Mouse (Mus musculus) splenic B cell, adult 2 months (primary cell): Measurements from ENCODE around the gene Dpp7.

Source experiments
- DNase-seq: peaks from one replicate; pipeline ENCODE4 v3.0.0-alpha.2; 2011; ENCODE audit warnings: low read depth, low spot score
- H3K27me3 ChIP-seq: 2 replicates; pipeline ENCODE4 v1.6.1; 2012; ENCODE audit warnings: mild to moderate bottlenecking, low read length, moderate library complexity, mixed read lengths; ENCODE audit not compliant: control insufficient read depth, poor library complexity, insufficient read depth, severe bottlenecking
- H3K36me3 ChIP-seq: 2 replicates; pipeline ENCODE4 v1.6.1; 2012; ENCODE audit warnings: mild to moderate bottlenecking, low read length, moderate library complexity, mixed read lengths; ENCODE audit not compliant: control insufficient read depth, poor library complexity, insufficient read depth, severe bottlenecking

Dpp7 gene

DNA sequence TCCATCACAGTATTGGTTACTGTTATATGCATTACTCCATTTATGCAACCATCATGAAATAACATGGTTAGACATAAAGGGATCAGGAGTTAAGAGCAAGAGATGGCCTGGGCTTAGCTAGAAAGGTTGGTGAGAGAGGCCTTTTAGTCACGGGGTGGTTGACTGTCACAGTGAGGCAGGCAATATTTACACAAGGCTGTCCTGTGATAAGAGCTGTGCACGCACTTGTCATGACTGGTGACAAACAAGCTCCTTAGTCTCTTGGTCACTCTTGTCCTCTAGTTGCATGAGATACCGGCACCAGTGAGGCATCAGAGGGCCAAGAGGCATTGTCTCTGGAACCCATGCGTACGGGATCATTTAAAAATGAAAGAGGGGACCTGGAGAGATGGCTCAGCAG is 28.3 kb upstream of the Dpp7 start:
- Histone ChIP-seq H3K36me3 (no peaks in the 10 kb centered on the region), H3K27me3 (no peaks in the 10 kb centered on the region)
- no peak for DNase-seq

DNA sequence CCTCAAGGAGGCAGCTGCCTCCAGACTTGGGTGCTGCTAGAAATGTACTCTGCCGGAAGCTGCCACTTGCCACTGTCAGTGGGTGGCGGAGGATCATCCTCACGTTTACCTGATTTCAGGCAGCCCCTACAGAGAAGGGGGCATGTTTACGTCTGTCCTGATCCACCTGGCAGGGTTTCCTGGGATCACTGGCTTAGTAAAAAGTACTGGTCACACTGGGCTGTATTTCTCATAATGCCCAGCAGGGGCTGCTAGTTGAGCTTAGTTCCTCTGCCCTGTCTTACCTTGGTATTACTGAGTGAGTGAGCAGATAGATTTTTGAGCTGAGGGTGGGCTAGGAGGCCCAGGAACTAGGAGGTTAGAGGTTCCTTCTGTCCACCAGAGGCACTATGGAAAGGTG is 20.4 kb upstream of the Dpp7 start:
- DNase-seq, result peak; percentile 68
- Histone ChIP-seq H3K27me3 (no peaks in the 10 kb centered on the region), H3K36me3 (no peaks in the 10 kb centered on the region)

DNA sequence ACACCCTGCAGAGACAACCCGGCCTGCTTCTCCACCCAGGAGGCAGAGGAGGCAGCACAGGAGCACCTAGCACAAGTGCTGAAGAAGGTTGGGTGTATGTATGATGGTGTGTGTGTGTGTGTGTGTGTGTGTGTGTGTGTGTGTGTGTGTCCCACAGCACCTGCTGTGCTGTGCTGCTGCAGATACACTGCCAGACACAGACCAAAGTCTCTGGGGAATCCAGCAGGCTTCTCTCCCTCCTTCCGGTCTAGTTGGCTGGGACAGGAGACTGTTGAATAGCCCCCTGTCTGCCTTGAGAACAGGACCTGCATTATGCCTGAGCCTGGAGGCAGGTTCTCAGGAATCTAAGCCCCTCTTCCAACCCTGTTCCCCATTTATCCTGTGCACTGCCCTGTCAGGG is 17.3 kb upstream of the Dpp7 start:
- no peaks in the 10 kb centered on the region for H3K27me3 ChIP-seq
- H3K36me3 ChIP-seq, result no peaks in the 10 kb centered on the region
- DNase-seq, result no peak

DNA sequence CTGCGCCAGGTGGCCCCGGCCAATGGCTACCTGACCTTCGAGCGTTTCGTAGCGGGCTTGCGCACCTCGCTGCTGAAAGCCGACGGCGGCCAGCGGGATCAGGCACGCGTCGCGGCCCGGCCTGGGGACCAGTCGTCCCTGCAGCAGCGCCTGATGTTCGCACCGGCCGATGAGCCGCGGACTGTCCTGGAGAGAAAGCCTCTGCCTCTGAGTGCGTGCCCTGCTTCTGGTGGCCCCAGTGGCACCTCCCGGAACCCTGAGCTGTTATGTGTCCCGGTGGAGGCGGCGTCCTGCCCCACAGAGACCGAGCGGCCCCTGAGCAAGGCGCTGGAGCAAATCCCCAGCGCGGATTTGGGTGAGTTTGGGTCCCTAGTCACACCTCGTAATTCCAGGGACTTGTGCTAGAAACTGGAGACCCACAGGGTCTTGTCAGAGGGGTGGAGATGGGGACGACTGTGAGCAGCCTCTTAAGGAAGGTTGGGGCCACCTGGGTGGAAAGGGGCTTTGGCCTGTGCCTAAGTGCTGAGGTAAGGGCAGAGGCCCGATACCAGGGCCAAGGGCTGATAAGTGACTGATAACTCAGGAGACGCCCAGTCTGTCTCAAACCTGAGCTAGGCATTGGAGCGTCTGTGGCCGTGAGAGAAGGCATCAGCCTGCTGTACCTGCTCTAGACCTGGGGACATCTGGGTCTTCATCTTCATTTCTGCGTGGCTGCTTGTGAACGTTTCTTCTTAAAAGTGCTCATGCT is 16.7 kb upstream of the Dpp7 start:
- DNase-seq, result no peak
- Histone ChIP-seq H3K36me3 (no peaks in the 10 kb centered on the region), H3K27me3 (no peaks in the 10 kb centered on the region)

DNA sequence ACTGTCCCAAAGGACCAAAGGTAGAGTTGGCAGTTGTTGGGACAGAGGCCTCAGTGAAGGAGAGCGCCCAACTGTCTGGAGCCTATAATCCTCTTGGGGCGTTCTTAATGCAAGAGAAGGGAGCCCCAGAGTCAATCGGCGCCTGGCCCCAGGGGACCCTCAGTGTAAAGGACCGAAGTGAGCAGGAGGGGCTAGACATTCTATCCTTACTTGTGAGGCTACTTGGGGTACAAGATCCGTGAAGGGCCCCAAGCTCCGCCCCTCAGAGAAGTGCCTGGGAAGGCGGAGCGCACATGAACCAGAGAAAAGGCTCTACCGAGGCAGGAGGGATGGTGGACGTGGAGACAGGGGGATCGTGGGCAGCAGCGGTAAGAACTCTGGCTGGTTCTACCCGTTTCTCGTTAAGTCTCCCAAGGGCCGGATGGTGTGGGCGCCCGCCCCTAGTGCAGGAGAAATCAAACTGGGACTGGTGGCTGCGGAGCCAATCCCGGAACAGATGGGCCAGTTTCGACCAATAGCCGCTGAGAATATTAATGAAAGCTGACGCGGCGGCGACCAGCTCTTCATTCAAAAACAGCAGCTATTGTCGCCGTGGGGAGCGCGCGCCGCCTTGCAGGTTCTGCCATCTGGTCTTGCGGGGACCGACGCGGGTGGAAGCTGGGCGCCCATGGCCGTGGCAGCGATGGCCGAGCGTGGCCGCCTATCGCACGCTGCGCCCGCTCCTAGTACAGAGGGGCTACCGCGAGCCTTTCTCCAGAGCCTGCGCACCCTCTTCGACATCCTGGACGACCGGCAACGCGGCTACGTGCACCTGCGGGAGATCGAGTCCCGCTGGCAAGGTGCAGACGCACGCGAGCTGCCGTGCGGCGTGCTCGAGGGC is 15.8 kb upstream of the Dpp7 start, which contains the start of gene Sapcd2:
Gene Sapcd2, plus strand, starts transcription at position 558 of the 880 bp plus-strand sequence.
- Histone ChIP-seq H3K27me3 (no peaks in the 10 kb centered on the region), H3K36me3 (no peaks in the 10 kb centered on the region)
- peak; percentile 89 for DNase-seq

DNA sequence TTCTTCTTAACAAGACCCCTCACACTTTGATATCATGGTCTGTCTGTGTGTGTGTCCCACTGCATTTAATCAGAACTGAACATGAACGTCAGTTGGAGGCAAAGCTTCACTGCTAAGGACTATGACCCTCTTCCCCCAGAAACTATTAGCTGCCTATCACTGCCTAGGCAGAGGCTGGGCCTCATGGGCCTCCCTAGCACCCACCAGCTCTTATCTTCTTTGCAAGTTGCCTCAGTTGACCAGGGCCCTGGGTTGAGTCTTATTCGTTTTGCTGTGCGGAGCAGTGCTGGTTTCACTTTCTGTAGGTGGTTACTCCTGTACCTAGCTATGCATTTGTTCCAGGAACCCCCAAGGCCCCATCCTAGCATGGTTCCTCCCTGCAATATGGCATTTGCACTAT is 13.8 kb upstream of the Dpp7 start:
- no peaks in the 10 kb centered on the region for H3K27me3 ChIP-seq
- no peak for DNase-seq
- no peaks in the 10 kb centered on the region for H3K36me3 ChIP-seq

DNA sequence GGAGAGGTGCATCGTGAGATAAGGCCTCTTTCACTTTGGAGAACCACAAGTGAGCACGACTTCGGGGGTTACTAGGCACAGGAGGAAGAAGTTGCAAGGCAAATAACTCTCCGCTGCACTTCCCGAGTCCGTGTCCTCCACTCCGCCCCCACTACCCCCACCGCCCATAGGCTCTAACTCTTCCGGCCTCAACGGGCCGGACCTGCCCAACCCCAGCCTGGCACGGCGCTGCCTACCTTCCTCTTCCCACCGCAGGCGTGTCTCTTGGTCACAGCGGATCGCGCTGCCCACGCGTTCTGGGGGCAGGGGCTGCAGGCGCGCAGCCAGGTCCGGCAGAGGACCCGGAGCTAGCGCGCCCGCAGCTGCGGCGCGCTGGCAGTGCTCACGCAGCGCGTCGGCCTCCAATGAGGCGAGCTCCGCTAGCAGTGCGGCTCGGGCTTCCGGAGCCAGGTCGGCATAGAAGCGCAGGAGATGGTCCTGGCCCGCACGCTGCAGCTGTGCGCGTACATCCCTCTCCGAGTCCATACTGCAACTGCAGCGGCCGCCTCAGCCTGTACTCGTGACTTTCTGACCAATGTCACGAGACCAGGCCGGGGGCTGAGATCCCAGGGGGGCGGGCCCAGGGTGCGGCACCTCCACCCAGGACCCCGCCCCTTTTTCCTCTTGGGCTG is 9.1 kb upstream of the Dpp7 start, which contains the start of gene Uap1l1:
Gene Uap1l1, minus strand, starts transcription at position 592 of the 671 bp plus-strand sequence.
- peaks cover 2% of the 10 kb centered on the region; the same call in 1 of the 2 replicates for H3K36me3 ChIP-seq
- peak; percentile 81 for DNase-seq
- H3K27me3 ChIP-seq, result no peaks in the 10 kb centered on the region

DNA sequence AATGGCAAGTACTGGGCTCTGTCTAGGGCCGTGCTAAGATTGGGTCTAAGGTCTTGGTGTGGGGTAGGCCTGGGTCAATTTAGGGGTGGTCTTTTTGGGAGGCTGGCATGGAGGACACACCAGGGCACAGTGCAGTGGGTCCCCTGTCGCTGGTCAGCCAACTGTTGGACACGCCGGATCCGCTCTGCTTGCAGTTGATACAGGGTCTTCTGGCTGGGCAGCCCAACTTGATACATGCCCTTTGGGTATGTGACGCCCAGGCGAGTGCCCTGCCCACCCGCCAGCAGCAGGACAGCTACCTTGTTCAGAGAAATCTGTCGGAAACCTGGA is 8.6 kb upstream of the Dpp7 start:
- no peak for DNase-seq
- Histone ChIP-seq H3K36me3 (peaks cover 2% of the 10 kb centered on the region; the same call in 1 of the 2 replicates), H3K27me3 (no peaks in the 10 kb centered on the region)

DNA sequence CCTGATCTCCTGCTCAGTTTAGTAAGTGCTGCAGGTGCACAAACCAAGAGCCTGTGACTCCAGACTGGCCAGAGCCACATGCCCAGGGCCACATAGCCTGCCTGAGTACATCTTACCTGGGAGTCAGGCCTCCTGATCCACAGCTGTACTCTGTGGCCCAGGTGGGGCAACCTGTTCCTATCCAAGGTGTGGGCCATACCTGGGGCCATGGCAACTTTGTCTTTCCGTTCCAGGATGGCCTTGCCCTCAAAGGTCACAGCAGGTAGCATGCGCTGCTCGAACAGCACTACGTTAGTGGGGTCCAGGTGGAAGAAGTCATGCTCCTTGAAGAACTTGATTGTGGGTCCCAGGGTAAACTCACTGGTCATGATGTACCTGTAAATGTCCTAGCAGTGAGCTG is 8.2 kb upstream of the Dpp7 start:
- peaks cover 2% of the 10 kb centered on the region for H3K36me3 ChIP-seq
- DNase-seq, result no peak

DNA sequence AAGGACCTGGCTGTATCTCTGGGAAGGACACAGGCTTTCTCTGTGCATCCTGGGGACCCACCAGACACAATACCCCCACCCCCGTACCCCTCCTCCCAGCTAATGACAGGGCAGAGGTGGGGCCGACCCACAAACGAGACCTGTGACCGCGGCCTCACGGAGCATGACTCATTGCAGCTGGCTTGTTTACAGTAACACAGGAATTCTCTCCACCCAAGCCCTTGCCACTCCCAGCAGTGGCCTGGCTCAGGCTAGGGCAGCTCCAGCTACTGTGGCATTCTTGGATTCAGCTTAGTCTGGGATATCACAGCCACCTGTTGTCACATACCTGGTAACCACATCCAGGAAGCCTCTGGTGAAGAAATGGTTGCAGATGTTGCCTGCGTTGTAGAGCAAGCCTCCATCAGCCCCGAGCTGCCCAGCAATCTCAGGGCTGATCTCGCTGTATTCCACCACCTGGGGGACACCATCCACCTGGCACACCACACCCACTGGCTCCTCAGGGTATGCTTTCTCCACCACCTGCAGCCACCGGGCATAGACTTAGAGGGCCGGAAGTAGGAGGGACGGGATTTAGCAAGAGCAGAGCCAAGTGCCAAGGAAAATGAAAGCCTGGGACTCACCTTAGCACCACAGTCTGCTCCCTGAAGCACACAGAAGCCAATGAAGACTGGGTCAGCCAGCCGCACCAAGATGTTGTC is 7.5 kb upstream of the Dpp7 start:
- DNase-seq, result no peak
- peaks cover 2% of the 10 kb centered on the region for H3K36me3 ChIP-seq
- no peaks in the 10 kb centered on the region for H3K27me3 ChIP-seq

More for the DNA sequence above, 8.2 kb upstream of the Dpp7 start:
- H3K27me3 ChIP-seq, result no peaks in the 10 kb centered on the region

DNA sequence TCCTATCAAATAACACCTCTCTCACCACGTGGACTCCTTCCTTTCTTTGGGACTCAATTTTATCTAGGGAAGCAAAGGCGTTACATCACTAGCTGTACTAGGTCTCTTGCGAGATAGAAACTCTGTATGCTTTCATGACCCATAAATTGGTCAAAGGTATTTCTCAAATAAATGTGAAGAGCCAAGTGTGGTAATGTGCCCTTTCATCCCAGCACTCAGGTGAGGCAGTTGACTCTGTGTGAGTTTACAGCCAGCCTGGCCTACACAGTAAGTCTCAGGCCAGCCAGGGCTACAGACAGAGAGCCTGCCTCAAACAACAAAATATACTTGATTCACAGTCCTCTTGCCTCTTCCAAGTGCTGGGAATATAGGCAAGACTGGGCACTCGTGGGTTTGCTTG is 3.7 kb upstream of the Dpp7 start:
- no peak for DNase-seq
- no peaks in the 10 kb centered on the region for H3K27me3 ChIP-seq
- peaks cover 2% of the 10 kb centered on the region for H3K36me3 ChIP-seq

DNA sequence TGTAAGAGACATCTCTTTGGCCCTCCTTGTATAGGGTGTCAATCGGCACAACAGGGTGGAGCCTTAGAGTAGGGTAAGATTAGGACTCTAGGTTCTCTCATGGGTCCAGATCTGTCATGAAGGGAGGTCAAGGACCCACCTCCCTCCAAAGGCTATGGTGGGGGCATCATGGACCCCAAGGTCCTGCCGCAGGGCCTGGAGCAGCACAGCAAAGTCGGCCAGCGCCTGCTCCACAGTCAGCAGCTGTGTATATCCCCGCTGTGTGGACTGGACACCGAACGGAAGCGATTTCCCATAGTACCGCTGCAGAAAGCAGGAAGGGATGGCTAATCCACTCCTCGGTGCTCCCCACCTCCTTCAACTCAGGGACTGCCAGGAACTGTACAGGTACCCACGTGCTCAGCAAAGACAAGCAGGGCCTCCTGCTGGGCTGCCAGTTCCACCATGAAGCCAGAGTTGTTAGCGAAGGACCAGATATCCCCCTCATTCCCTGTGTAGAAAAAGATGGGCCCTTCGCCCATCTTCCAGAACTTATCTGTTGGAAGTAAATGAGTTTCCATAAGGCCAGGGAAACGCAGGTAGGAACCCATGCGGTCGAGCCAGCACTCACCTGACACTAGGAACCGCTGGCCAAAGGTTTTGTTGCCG is 616 bp downstream of the Dpp7 start:
- no peaks in the 10 kb centered on the region for H3K27me3 ChIP-seq
- DNase-seq, result no peak
- peaks cover 2% of the 10 kb centered on the region for H3K36me3 ChIP-seq

DNA sequence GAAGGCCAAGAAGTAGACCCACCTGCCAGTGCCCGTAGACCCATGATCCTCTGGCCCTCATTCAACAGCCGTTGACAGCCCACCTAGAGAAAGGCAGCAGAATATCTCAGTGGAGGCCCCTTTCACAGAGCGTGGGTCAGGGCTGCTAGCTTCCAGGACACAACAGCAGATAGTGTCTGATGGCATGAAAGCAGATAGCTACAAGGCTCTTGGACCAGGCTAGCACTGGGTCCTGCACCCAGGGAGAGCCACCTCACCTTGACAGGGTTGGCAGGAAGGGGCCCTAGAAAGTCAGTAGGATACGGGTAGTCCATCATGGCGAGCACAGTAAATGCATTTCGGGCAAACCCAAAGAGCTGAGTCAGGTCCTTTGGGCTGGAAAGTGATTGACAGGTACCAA is 1.9 kb downstream of the Dpp7 start:
- no peak for DNase-seq
- no peaks in the 10 kb centered on the region for H3K27me3 ChIP-seq
- H3K36me3 ChIP-seq, result peaks cover 3% of the 10 kb centered on the region

DNA sequence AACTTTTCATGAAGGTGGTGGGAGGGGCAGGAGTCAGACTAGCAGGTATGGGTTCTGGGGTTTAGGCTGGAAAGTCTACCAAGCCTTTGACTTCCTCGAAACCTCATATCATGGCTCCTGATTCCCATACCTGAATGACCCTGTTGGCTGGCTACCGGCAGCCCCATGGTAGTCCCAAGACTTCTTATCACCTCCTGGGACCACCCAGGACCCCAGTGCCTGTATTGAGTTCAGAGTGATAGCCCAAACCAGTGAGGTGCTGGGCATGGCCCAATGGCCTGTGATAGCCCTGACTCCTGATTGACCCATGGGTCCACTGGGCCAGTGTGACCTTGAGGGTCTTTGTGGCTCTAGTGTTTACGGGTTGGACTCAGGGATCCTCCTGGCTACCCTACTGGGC is 5.5 kb downstream of the Dpp7 start:
- Histone ChIP-seq H3K27me3 (no peaks in the 10 kb centered on the region), H3K36me3 (peaks cover 8% of the 10 kb centered on the region)
- DNase-seq, result no peak
